Mouse (Mus musculus) ES-Bruce4 (cell line): ENCODE measurements around the gene Lgals12. TPM values are rescaled to one million over a fixed set of nuclear protein-coding genes. Genes with fewer than 3 reads are reported as not detected.

Source experiments
- H3K27ac ChIP-seq: 2 replicates; pipeline ENCODE4 v1.5.1; 2012; ENCODE audit warnings: low read length, inconsistent platforms; ENCODE audit not compliant: insufficient read depth
- H3K27me3 ChIP-seq: 2 replicates; pipeline ENCODE4 v1.6.1; 2012; ENCODE audit warnings: mild to moderate bottlenecking, low read length, inconsistent platforms; ENCODE audit not compliant: control insufficient read depth, poor library complexity, insufficient read depth, severe bottlenecking
- H3K36me3 ChIP-seq: 2 replicates; pipeline ENCODE4 v1.6.1; 2012; ENCODE audit warnings: inconsistent platforms, mild to moderate bottlenecking, low read length, moderate library complexity; ENCODE audit not compliant: control insufficient read depth, poor library complexity, insufficient read depth, severe bottlenecking
- H3K4me1 ChIP-seq: one replicate; pipeline ENCODE4 v1.8.1; 2011; ENCODE audit warnings: low read length; ENCODE audit not compliant: control insufficient read depth, insufficient read depth
- H3K4me3 ChIP-seq: 2 replicates; pipeline ENCODE4 v1.5.1; 2011; ENCODE audit warnings: low read depth, mild to moderate bottlenecking, low read length
- H3K9ac ChIP-seq: 2 replicates; pipeline ENCODE4 v1.6.1; 2012; ENCODE audit warnings: low read depth, mild to moderate bottlenecking, inconsistent platforms; ENCODE audit not compliant: poor library complexity, severe bottlenecking
- H3K9me3 ChIP-seq: replicated peaks from 2 replicates; pipeline ENCODE4 v1.6.1; 2012; ENCODE audit warnings: mild to moderate bottlenecking, low read length, inconsistent platforms; ENCODE audit not compliant: control insufficient read depth, poor library complexity, insufficient read depth, severe bottlenecking
- CTCF ChIP-seq: IDR thresholded peaks from one replicate; pipeline ENCODE4 v1.8.1; 2011; ENCODE audit warnings: low read depth, low read length
- EP300 ChIP-seq: IDR thresholded peaks from 2 replicates; pipeline ENCODE4 v1.6.1; 2011; ENCODE audit warnings: low read depth, low read length; ENCODE audit not compliant: insufficient read depth
- POLR2A ChIP-seq: IDR thresholded peaks from one replicate; pipeline ENCODE4 v1.8.1; 2011; ENCODE audit warnings: low read length; ENCODE audit not compliant: insufficient read depth
- polyA plus RNA-seq: library from polyadenylated mRNA; stranded (reverse); fragments of >200 nt; gene quantifications from 2 replicates; pipeline ENCODE4 v1.2.4, GENCODE M21; 2011; ENCODE audit warnings: low read depth; ENCODE audit not compliant: missing spikeins, insufficient read depth, insufficient read length

Lgals12 gene
- polyA plus RNA-seq, 1 experiment: 0.46 TPM

DNA sequence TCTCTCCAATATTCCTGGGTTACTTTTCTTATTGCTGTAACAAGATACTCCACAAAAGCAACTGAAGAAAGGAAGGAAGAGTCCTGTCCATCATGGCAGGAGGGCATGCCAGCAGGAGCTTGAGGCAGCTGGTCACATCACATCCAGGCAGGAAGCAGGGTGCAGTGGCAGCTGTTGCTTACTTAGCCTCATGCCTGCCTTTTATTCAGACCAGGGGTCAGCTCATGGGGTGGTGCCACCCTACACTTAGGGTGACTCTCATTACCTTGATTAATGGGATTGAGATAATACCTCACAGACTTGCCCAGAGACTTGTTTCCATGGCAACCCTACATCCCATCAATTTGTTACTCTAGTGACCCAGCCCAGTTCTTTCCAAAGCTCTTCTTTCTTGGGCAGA is 2.0 kb downstream of the Lgals12 start:
- Histone ChIP-seq H3K27ac (no peak overlapping the region), H3K36me3 (no peaks in the 10 kb centered on the region), H3K4me1 (peaks cover 3% of the 10 kb centered on the region), H3K27me3 (no peaks in the 10 kb centered on the region), H3K4me3 (no peak overlapping the region), H3K9ac (no peak overlapping the region), H3K9me3 (no peaks in the 10 kb centered on the region)
- no peak for TF ChIP-seq POLR2A

DNA sequence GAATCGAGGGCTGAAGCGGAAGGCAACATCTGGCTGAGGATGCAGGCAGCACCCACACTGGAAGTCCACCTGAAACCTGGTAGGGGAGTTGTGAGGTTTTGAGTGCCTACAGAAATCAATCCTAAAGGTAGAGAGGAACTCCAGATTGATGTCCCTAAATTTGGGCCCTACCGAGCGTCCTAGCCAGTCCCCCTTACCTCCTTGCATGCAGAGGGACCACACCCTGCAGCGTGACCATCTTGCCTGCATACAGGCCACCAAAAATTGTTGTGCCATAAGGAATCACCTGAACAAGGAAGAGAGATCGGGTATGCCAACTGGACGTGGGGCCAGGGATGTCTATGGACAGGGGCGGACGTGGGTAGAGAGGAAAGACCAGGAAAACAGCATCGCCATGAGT is 2.9 kb downstream of the Lgals12 start:
- H3K4me3 ChIP-seq: no peak overlapping the region
- no peak for TF ChIP-seq CTCF
- no peaks in the 10 kb centered on the region for H3K27me3 ChIP-seq
- peaks cover 3% of the 10 kb centered on the region for H3K4me1 ChIP-seq
- H3K27ac ChIP-seq: no peak overlapping the region
- H3K36me3 ChIP-seq: no peaks in the 10 kb centered on the region
- no peaks in the 10 kb centered on the region for H3K9me3 ChIP-seq
- no peak overlapping the region for H3K9ac ChIP-seq

- Histone ChIP-seq H3K27ac (no peak overlapping the region), H3K9me3 (no peaks in the 10 kb centered on the region), H3K9ac (no peak overlapping the region), H3K27me3 (no peaks in the 10 kb centered on the region), H3K36me3 (no peaks in the 10 kb centered on the region), H3K4me3 (no peak overlapping the region), H3K4me1 (no peaks in the 10 kb centered on the region)
- no peak for TF ChIP-seq EP300
- no peak for TF ChIP-seq POLR2A
- TF ChIP-seq CTCF: no peak
These were observed 5.4 kb downstream of the Lgals12 start for GRCm38 (mm10) chr19:7601551-7601950.

DNA sequence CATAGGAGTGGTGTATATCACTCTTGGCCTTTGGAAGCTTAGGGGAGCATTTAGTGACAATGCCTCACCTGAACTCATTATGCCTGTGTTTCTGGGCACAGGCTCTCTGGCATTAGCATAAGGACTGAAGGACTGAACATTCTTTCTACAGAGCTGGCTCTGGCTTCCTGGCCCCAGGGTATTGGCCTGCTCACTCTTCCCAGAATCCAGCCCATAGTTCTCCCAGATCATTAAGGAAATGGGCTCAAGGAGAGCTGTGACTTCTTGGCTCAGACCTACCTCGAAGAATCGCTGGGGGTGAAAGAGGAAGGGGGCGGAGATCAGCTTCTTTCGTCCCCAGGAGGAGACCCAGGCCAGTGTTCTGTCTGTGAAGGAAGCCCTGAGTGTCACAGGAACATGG is 8.5 kb downstream of the Lgals12 start:
- TF ChIP-seq EP300 (no peak), POLR2A (no peak), CTCF (no peak)

GRCm38 (mm10) chr19:7595534-7595933 is 11.5 kb downstream of the Lgals12 start:
- H3K9ac ChIP-seq: no peak overlapping the region
- H3K27me3 ChIP-seq: no peaks in the 10 kb centered on the region
- H3K27ac ChIP-seq: no peak overlapping the region
- no peaks in the 10 kb centered on the region for H3K9me3 ChIP-seq
- no peak overlapping the region for H3K4me3 ChIP-seq
- no peaks in the 10 kb centered on the region for H3K36me3 ChIP-seq
- no peaks in the 10 kb centered on the region for H3K4me1 ChIP-seq
- TF ChIP-seq POLR2A (no peak), CTCF (peak; percentile 46)

More for the DNA sequence above, 8.5 kb downstream of the Lgals12 start:
- Histone ChIP-seq H3K27ac (no peak overlapping the region), H3K36me3 (no peaks in the 10 kb centered on the region), H3K4me1 (no peaks in the 10 kb centered on the region), H3K4me3 (no peak overlapping the region), H3K27me3 (no peaks in the 10 kb centered on the region), H3K9ac (no peak overlapping the region), H3K9me3 (no peaks in the 10 kb centered on the region)

- H3K27ac ChIP-seq: no peak overlapping the region
- H3K4me3 ChIP-seq: no peak overlapping the region
- H3K27me3 ChIP-seq: no peaks in the 10 kb centered on the region
- no peaks in the 10 kb centered on the region for H3K36me3 ChIP-seq
- H3K9ac ChIP-seq: no peak overlapping the region
- H3K4me1 ChIP-seq: no peaks in the 10 kb centered on the region
- no peak for TF ChIP-seq CTCF
- no peak for TF ChIP-seq POLR2A
- TF ChIP-seq EP300: no peak
- no peaks in the 10 kb centered on the region for H3K9me3 ChIP-seq
These were observed 15.0 kb downstream of the Lgals12 start for GRCm38 (mm10) chr19:7592018-7592417.
